Mouse (Mus musculus): ENCODE measurements around the gene Fam20b. TPM values are rescaled to one million over a fixed set of nuclear protein-coding genes. Genes with fewer than 3 reads are reported as not detected.

The Fam20b gene
- 10 to 100 TPM; 63.2 to 65.0 TPM for total RNA-seq (2021)

- intact Hi-C loops (cut with DNase I) = no loop called here
These were observed at the start of gene Fam20b for GRCm38 (mm10) chr1:156718950-156719805. Fam20b (minus strand) TSS chr1:156719086.

DNA sequence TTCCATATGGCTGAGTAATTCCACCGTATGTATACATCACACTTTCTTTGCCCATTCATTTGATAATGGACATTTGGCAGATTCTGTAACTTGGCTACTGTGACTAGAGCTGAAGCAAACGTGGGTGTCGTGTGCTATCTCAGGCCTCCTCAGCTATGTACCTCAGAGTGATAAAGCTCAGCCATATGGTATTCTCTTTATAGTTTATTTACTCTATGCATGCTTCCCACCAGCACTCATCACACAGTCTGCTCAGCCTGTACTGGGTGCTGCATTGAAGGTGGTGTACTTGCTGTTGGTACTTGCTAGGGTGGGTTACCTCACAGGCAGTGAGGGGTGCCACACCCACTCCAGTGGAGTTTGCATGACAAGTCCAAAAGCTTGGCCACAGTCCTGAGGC is 46.4 kb upstream of the Fam20b start:
- DNase-seq (ENCODE audit: extremely low spot score in 1 of 2, low spot score in 2 of 2) = peak in 1 of 2 experiments; percentile 44

More at GRCm38 (mm10) chr1:156718950-156719805, at the start of gene Fam20b:
- DNase-seq (ENCODE audit: extremely low spot score in 1 of 2, low spot score in 2 of 2) = peak; percentile 96 to 98

GRCm38 (mm10) chr1:156764584-156764983 is 45.7 kb upstream of the Fam20b start:
- no peak for DNase-seq (ENCODE audit: extremely low spot score in 1 of 2, low spot score in 2 of 2)
- intact Hi-C loops (cut with DNase I) = no loop called here

More for the DNA sequence above, 46.4 kb upstream of the Fam20b start:
- intact Hi-C loops (cut with DNase I) = no loop called here

DNA sequence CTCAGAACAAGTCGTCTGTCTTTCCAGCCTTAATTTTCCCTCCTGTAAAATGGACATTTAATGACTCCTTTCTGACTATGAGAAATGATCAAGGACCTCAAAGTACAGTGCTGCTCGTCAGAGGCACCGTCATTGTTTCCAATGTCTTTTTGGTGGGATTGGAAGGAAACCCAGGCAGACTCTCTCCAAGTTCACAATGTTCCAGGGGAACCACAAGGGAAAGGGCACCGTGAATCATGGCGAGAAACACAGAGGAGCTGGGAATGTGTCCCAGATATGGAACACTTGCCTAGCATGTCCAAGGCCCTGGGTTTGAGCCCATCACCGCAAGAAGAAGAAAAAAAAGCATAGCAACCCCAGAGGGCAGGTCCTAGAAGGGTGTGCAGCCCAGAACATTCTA is 44.4 kb upstream of the Fam20b start:
- intact Hi-C loops (cut with DNase I) = no loop called here
- no peak for DNase-seq (ENCODE audit: extremely low spot score in 1 of 2, low spot score in 2 of 2)

GRCm38 (mm10) chr1:156761430-156761801 is 42.5 kb upstream of the Fam20b start:
- intact Hi-C loops (cut with DNase I) = no loop called here

DNA sequence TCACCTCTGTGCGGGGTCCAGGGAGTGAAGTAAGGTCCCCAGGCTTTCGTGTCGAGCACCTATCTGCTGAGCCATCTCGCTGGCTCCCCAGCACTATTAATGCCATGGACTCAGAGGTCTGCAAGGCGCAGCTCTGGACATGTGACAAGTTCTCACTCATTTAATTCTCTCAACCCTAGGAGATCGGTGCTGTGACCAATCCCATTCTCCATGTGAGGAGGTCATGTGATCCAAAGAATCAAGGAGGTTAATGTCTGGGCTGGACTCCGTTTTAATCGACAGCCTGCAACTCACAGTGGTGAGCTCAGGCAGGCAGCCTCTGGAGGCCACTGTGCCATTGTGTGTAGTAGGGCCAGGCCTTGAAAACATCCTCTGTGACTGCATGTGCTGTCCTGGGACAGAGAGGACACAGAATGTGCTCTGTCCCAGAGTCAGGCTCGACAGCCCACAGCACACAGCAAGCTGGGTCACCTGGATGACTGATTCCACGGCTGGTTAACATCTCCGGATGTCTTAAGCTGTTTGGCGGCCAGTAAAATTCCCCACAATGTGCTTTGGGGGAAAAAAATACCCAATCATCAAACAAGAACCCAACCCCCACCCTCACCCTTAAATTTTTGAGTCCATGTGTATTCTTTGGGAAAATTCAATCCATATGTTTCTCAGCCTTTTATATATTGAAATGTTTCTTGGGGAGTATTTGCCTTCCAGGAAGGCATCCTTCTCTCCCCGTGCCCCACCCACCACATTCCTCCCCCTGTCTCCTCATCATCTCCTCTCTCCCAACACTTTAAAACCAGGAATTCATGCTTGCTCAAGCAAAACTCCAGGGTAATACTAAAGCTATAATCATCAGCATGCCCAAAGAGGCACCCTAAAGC is 41.9 kb upstream of the Fam20b start:
- no peak for DNase-seq (ENCODE audit: extremely low spot score in 1 of 2, low spot score in 2 of 2)
- intact Hi-C loops (cut with DNase I) = no loop called here

More at GRCm38 (mm10) chr1:156761430-156761801, 42.5 kb upstream of the Fam20b start:
- no peak for DNase-seq (ENCODE audit: extremely low spot score in 1 of 2, low spot score in 2 of 2)

- intact Hi-C loops (cut with DNase I) = no loop called here
- no peak for DNase-seq (ENCODE audit: extremely low spot score in 1 of 2, low spot score in 2 of 2)
These were observed 39.4 kb upstream of the Fam20b start for GRCm38 (mm10) chr1:156758326-156758725.

GRCm38 (mm10) chr1:156754608-156755413 is 35.9 kb upstream of the Fam20b start:
- DNase-seq (ENCODE audit: extremely low spot score in 1 of 2, low spot score in 2 of 2) = peak in 1 of 2 experiments; percentile 15
- intact Hi-C loops (cut with DNase I) = loop anchor here (5.0 kb wide), 2 partner anchors 52 to 132 kb away; no protein-coding TSS in a partner anchor

DNA sequence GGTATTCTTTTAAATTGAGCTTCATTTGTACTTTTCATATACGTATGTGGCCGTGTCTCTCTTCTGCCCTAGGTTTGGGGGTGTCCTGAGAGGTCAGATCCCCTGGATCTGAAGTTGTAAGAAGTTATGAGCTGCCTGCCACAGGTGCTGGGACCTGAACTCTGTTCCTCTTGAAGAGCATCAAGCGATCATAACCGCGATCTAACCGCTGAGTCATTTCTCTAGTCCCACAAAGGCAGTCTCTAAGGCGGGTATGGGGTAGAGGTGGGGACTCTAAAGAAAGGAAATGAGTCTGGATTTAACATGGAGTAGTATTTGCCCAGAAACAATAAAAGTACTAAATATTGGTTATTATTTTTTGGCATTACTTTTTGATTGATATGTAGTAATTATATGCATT is 34.1 kb upstream of the Fam20b start:
- intact Hi-C loops (cut with DNase I) = loop anchor here (5.0 kb wide), 2 partner anchors 54 to 134 kb away; no protein-coding TSS in a partner anchor
- DNase-seq (ENCODE audit: extremely low spot score in 1 of 2, low spot score in 2 of 2) = no peak

GRCm38 (mm10) chr1:156752020-156752724 is 33.3 kb upstream of the Fam20b start:
- intact Hi-C loops (cut with DNase I) = loop anchor here (5.0 kb wide), 2 partner anchors 55 to 135 kb away; no protein-coding TSS in a partner anchor
- peak; percentile 42 to 87 for DNase-seq (ENCODE audit: extremely low spot score in 1 of 2, low spot score in 2 of 2)

GRCm38 (mm10) chr1:156750261-156750660 is 31.4 kb upstream of the Fam20b start:
- DNase-seq (ENCODE audit: extremely low spot score in 1 of 2, low spot score in 2 of 2) = no peak
- intact Hi-C loops (cut with DNase I) = loop anchor here (5.0 kb wide), 2 partner anchors 57 to 137 kb away; no protein-coding TSS in a partner anchor

- intact Hi-C loops (cut with DNase I) = no loop called here
These were observed 30.2 kb upstream of the Fam20b start for GRCm38 (mm10) chr1:156749136-156749535.

DNA sequence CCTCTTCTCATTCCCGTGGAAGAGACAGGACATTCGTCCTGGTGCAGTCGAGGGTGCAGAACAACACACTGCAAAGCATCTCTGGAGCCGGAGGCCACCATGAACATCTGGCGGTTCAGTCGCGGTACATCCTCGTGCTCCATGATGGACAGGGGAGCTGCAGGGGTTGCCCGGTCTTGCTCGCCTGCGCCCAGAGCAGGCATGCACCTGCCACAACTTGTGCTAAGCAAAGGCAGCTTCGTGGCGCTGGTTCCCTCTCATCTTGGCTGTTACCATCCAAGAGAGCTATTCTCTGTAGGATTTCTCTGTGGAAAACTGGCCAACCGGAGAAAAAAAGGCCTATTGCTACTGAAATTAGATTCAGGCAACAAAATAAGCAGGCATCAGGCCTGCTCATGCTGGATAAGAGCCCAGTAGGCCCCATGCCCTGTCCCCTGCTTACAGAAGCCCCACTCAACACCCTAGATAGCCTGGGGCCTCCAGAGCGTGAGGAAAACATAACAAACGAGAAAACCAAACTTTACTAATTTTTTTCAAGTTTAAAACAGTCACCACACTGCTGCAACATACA is 29.6 kb upstream of the Fam20b start:
- DNase-seq (ENCODE audit: extremely low spot score in 1 of 2, low spot score in 2 of 2) = no peak
- intact Hi-C loops (cut with DNase I) = no loop called here

More at GRCm38 (mm10) chr1:156749136-156749535, 30.2 kb upstream of the Fam20b start:
- no peak for DNase-seq (ENCODE audit: extremely low spot score in 1 of 2, low spot score in 2 of 2)

DNA sequence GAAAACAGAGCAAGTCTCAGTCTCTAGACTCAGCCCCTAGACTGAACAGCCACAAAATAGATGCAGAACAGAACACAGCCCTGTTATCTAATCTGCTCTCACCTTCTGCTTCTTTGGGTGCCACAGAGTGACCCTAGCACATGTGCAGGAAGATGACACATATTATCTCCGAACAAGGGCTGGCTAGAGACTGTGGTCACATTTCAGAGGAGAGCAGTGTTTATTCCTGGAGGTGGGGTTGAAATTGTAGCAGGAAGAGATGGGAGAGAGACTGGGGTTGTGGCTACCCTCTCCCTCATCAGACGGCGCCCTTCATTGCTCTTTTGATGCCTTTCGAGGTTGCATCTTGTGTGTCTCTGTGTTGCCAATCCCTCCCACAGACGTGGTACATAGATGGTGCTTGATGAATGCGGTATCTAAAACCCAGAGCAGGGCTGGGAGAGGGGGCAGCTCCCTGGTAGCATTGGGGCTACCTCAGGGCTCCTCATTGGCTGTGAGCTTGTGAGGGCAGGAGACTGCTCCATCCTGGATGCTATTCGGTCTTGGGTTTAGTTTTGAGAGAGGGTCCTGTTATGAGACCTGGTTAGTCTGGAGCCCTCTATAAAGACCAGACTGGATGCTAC is 26.4 kb upstream of the Fam20b start:
- DNase-seq (ENCODE audit: extremely low spot score in 1 of 2, low spot score in 2 of 2) = no peak
- intact Hi-C loops (cut with DNase I) = no loop called here

- DNase-seq (ENCODE audit: extremely low spot score in 1 of 2, low spot score in 2 of 2) = peak; percentile 34 to 52
- intact Hi-C loops (cut with DNase I) = loop anchor here (2.0 to 5.0 kb wide), 2 partner anchors 171 to 335 kb away; no protein-coding TSS in a partner anchor
These were observed 22.9 kb upstream of the Fam20b start for GRCm38 (mm10) chr1:156741482-156742411.

- no peak for DNase-seq (ENCODE audit: extremely low spot score in 1 of 2, low spot score in 2 of 2)
- intact Hi-C loops (cut with DNase I) = no loop called here
These were observed 16.9 kb upstream of the Fam20b start for GRCm38 (mm10) chr1:156735788-156736187.
